Mouse (Mus musculus) embryonic facial prominence, embryonic 12.5 days (tissue): ENCODE data around the gene Stt3a. TPM values are rescaled to one million over a fixed set of nuclear protein-coding genes. Genes with fewer than 3 reads are reported as not detected.

Source experiments
- ATAC-seq: fragments of 200-750 bp; cut with Nextera tagmentation; 2 replicates; pipeline ENCODE4 v1.8.0; 2017; ENCODE audit not compliant: insufficient number of reproducible peaks, insufficient read depth, low FRiP score, low TSS enrichment
- H3K27ac ChIP-seq: fragments of 300-500 bp; sonication (generic); 2 replicates; pipeline ENCODE4 v1.5.1; 2016; ENCODE audit warnings: mild to moderate bottlenecking
- H3K27me3 ChIP-seq: fragments of 300-500 bp; sonication (generic); 2 replicates; pipeline ENCODE4 v1.6.1; 2016; ENCODE audit warnings: mild to moderate bottlenecking, moderate library complexity
- H3K36me3 ChIP-seq: fragments of 300-500 bp; sonication (generic); 2 replicates; pipeline ENCODE4 v1.6.1; 2016; ENCODE audit warnings: mild to moderate bottlenecking
- H3K4me1 ChIP-seq: fragments of 300-500 bp; sonication (generic); 2 replicates; pipeline ENCODE4 v1.6.1; 2016
- H3K4me2 ChIP-seq: fragments of 300-500 bp; sonication (generic); replicated peaks from 2 replicates; pipeline ENCODE4 v1.6.1; 2016; ENCODE audit warnings: mild to moderate bottlenecking, moderate library complexity
- H3K4me3 ChIP-seq: fragments of 300-500 bp; sonication (generic); 2 replicates; pipeline ENCODE4 v1.5.1; 2016; ENCODE audit warnings: mild to moderate bottlenecking
- H3K9ac ChIP-seq: fragments of 300-500 bp; sonication (generic); 2 replicates; pipeline ENCODE4 v1.6.1; 2016; ENCODE audit warnings: mild to moderate bottlenecking, moderate library complexity
- H3K9me3 ChIP-seq: fragments of 300-500 bp; sonication (generic); 2 replicates; pipeline ENCODE4 v1.6.1; 2016; ENCODE audit warnings: mild to moderate bottlenecking, moderate library complexity
- WGBS: fragments of 180-500 bp; shearing (Covaris S2); methylation state at CpG from one replicate; pipeline ENCODE4 v1.1.7; 2016; 5-methylcytosine and 5-hydroxymethylcytosine counted together
- polyA plus RNA-seq: library from polyadenylated mRNA; unstranded; fragments of >200 nt; fragmentation: Nextera tagmentation; extraction: Ambion mirVana; gene quantifications from 2 replicates; pipeline ENCODE4 v1.2.1, GENCODE M21; 2016

The Stt3a gene
- polyA plus RNA-seq, 1 experiment from 2014 or later, result 245 TPM

- WGBS, result 94% methylated on average over 10 of the region's 10 CpGs
- Histone ChIP-seq H3K4me3 (no peak overlapping the region), H3K9me3 (no peaks in the 10 kb centered on the region), H3K4me2 (no peak overlapping the region), H3K9ac (no peak overlapping the region), H3K27ac (no peak overlapping the region), H3K27me3 (no peaks in the 10 kb centered on the region), H3K36me3 (no peaks in the 10 kb centered on the region), H3K4me1 (no peaks in the 10 kb centered on the region)
- ATAC-seq, result no peak
Measured at GRCm38 (mm10) chr9:36694276-36694675, 73.2 kb downstream of the Stt3a start.

GRCm38 (mm10) chr9:36692920-36693319 lies 74.6 kb downstream of the Stt3a start, which contains the start of gene Acrv1:
Gene Acrv1, plus strand, starts transcription at chr9:36693220.
- ATAC-seq, result no peak
- Histone ChIP-seq H3K4me3 (no peak within 1 kb of the TSS), H3K27ac (no peak within 1 kb of the TSS), H3K9me3 (no peaks in the 10 kb centered on the region), H3K27me3 (no peaks in the 10 kb centered on the region), H3K4me1 (no peaks in the 10 kb centered on the region), H3K36me3 (no peaks in the 10 kb centered on the region), H3K9ac (no peak within 1 kb of the TSS), H3K4me2 (no peak within 1 kb of the TSS)
- 64% methylated on average over 1 of the region's 1 CpGs for WGBS

- H3K36me3 ChIP-seq, result no peaks in the 10 kb centered on the region
- H3K27me3 ChIP-seq, result no peaks in the 10 kb centered on the region
- no peaks in the 10 kb centered on the region for H3K4me1 ChIP-seq
- ATAC-seq, result no peak
- H3K9me3 ChIP-seq, result no peaks in the 10 kb centered on the region
- H3K4me3 ChIP-seq, result no peak overlapping the region
- no peak overlapping the region for H3K9ac ChIP-seq
- H3K4me2 ChIP-seq, result no peak overlapping the region
- no peak overlapping the region for H3K27ac ChIP-seq
Measured at GRCm38 (mm10) chr9:36687329-36687728, 80.2 kb downstream of the Stt3a start.

DNA sequence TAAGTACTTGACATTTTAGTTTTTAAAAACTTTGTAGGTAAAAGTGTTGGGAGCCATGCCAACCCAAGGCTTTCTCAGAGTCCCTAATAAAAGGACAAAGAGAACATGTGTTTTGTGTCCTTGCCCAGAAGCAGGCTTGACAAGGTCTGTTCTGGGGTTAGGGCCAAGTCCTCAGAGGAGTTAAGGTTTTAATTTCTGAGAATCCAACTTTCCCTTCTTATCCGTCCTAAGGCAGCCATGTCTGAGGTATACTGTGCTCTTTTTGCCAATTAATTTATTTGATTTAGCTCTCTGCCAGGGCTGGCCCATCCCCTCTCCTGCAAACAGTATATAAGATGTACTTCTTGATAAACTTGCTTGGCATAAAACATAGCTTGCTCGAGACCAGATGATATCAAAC lies 86.1 kb downstream of the Stt3a start:
- Histone ChIP-seq H3K36me3 (no peaks in the 10 kb centered on the region), H3K27ac (no peak overlapping the region), H3K4me2 (no peak overlapping the region), H3K9ac (no peak overlapping the region), H3K27me3 (no peaks in the 10 kb centered on the region), H3K4me1 (no peaks in the 10 kb centered on the region), H3K4me3 (no peak overlapping the region), H3K9me3 (no peaks in the 10 kb centered on the region)
- no peak for ATAC-seq
- 75% methylated on average over 2 of the region's 2 CpGs for WGBS

Other genes starting within 250 kb of the Stt3a start
- gene Gm5615, start 225.7 kb downstream of the Stt3a start, polyA plus RNA-seq, result not detected in 2 replicates
- gene Gm17689, start 185.0 kb downstream of the Stt3a start, polyA plus RNA-seq, result not detected in 2 replicates
- gene A630095E13Rik, start 124.3 kb downstream of the Stt3a start, polyA plus RNA-seq, result not detected in 2 replicates
- 0.14 TPM in 1 of 2 replicates, not detected in the other for gene Acrv1, start 74.5 kb downstream of the Stt3a start, polyA plus RNA-seq
- 50.6 and 51.6 TPM in 2 replicates for gene Chek1, start 40.6 kb downstream of the Stt3a start, polyA plus RNA-seq
- 118 and 121 TPM in 2 replicates for gene Ei24, start 29.7 kb upstream of the Stt3a start, polyA plus RNA-seq
- 94.7 and 99.3 TPM in 2 replicates for gene Fez1, start 54.2 kb upstream of the Stt3a start, polyA plus RNA-seq